Mouse (Mus musculus) C2C12 (cell line): Measurements from ENCODE around the gene Klra3.

Experiments
- CTCF ChIP-seq: IDR thresholded peaks from one replicate; pipeline ENCODE4 v1.5.1; 2011; ENCODE audit not compliant: control insufficient read depth, insufficient read depth, insufficient read length
- MYOD1 ChIP-seq: IDR thresholded peaks from one replicate; pipeline ENCODE4 v1.6.1; 2011; ENCODE audit warnings: low read depth; ENCODE audit not compliant: control insufficient read depth, insufficient read length
- USF1 ChIP-seq: IDR thresholded peaks from one replicate; pipeline ENCODE4 v1.6.1; 2011; ENCODE audit warnings: low read depth, mild to moderate bottlenecking, control low read depth, moderate library complexity

DNA sequence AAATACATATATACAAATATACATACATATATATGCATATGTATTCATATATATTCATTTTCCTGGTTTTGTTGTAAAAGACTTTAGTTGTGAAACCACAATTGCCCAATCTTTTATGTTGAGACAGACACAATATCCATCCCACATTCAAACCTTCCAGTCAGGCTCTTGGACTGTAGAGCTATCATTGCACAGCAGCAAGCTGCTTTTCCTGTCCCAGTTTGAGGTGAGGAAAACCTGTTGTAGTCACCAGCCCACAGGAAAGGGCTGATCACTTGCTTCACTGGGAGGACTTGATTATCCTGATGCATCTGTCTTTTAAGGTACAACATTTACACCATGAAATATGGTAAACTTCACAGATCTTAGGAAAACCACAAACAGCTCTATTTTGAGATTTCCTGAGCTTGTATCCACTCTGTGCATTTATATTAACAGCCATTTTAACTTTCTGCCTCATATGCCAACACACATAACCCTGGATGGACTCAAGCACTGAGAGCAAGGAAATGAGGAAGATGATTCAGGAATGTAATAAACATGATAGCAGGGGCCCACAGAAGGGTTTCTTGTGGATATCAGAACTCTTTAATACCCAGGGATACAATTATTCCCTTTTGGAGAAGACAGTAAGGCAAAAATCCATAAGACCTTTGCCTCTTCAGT, 49.3 kb downstream of the Klra3 start:
- TF ChIP-seq CTCF = no peak
- no peak for TF ChIP-seq MYOD1
- TF ChIP-seq USF1 = no peak
